Mouse (Mus musculus): Measurements from ENCODE around the gene Mrps5. TPM values are rescaled to one million over a fixed set of nuclear protein-coding genes. Genes with fewer than 3 reads are reported as not detected.

The Mrps5 gene
- total and polyA plus RNA-seq, 2 experiments from 2014 or later, result 69.7 to 129 TPM

GRCm38 (mm10) chr2:127649921-127650320 lies 62.9 kb downstream of the Mrps5 start:
- 67% methylated on average over 5 of the region's 5 CpGs for WGBS
- Histone ChIP-seq H3K4me2 (ENCODE audit: low read depth, low read length) (no peak overlapping the region), H3K4me1 (ENCODE audit: insufficient read depth, low read length) (no peaks in the 10 kb centered on the region), H3K36me3 (ENCODE audit: insufficient read depth, low read length) (no peaks in the 10 kb centered on the region), H3K4me3 (ENCODE audit: low read length) (no peak overlapping the region), H3K9me3 (ENCODE audit: low read length) (no peaks in the 10 kb centered on the region), H3K9ac (replicated peaks; ENCODE audit: low read length) (no peak overlapping the region), H3K27ac (no peak overlapping the region), H3K27me3 (ENCODE audit: insufficient read depth, low read length) (peaks cover 5% of the 10 kb centered on the region)
- no peak for ATAC-seq
- TF ChIP-seq CTCF (IDR thresholded peaks at IDR 0.05; ENCODE audit: low read depth), result no peak
- DNase-seq (ENCODE audit: low spot score), result no peak

GRCm38 (mm10) chr2:127651601-127652000 lies 64.6 kb downstream of the Mrps5 start:
- no peak for DNase-seq (ENCODE audit: low spot score)
- H3K27me3 ChIP-seq (ENCODE audit: insufficient read depth, low read length), result peaks cover 12% of the 10 kb centered on the region
- ATAC-seq, result no peak
- no peak overlapping the region for H3K9ac ChIP-seq (replicated peaks; ENCODE audit: low read length)
- 63% methylated on average over 5 of the region's 5 CpGs for WGBS
- no peak overlapping the region for H3K4me2 ChIP-seq (ENCODE audit: low read depth, low read length)
- H3K4me1 ChIP-seq (ENCODE audit: insufficient read depth, low read length), result no peaks in the 10 kb centered on the region
- H3K27ac ChIP-seq, result no peak overlapping the region
- TF ChIP-seq CTCF (IDR thresholded peaks at IDR 0.05; ENCODE audit: low read depth), result no peak
- no peaks in the 10 kb centered on the region for H3K36me3 ChIP-seq (ENCODE audit: insufficient read depth, low read length)
- no peaks in the 10 kb centered on the region for H3K9me3 ChIP-seq (ENCODE audit: low read length)
- no peak overlapping the region for H3K4me3 ChIP-seq (ENCODE audit: low read length)

GRCm38 (mm10) chr2:127652335-127652734 lies 65.3 kb downstream of the Mrps5 start:
- no peak for DNase-seq (ENCODE audit: low spot score)
- no peak for ATAC-seq
- no peak overlapping the region for H3K9ac ChIP-seq (replicated peaks; ENCODE audit: low read length)
- H3K27ac ChIP-seq, result no peak overlapping the region
- no peak overlapping the region for H3K4me3 ChIP-seq (ENCODE audit: low read length)
- TF ChIP-seq CTCF (IDR thresholded peaks at IDR 0.05; ENCODE audit: low read depth), result no peak
- no peaks in the 10 kb centered on the region for H3K9me3 ChIP-seq (ENCODE audit: low read length)
- no peak overlapping the region for H3K4me2 ChIP-seq (ENCODE audit: low read depth, low read length)
- peaks cover 16% of the 10 kb centered on the region for H3K27me3 ChIP-seq (ENCODE audit: insufficient read depth, low read length)
- no peaks in the 10 kb centered on the region for H3K36me3 ChIP-seq (ENCODE audit: insufficient read depth, low read length)
- no peaks in the 10 kb centered on the region for H3K4me1 ChIP-seq (ENCODE audit: insufficient read depth, low read length)

- H3K4me3 ChIP-seq (ENCODE audit: low read length), result no peak overlapping the region
- H3K4me1 ChIP-seq (ENCODE audit: insufficient read depth, low read length), result no peaks in the 10 kb centered on the region
- H3K4me2 ChIP-seq (ENCODE audit: low read depth, low read length), result no peak overlapping the region
- TF ChIP-seq CTCF (IDR thresholded peaks at IDR 0.05; ENCODE audit: low read depth), result no peak
- no peak overlapping the region for H3K27ac ChIP-seq
- peaks cover 21% of the 10 kb centered on the region for H3K27me3 ChIP-seq (ENCODE audit: insufficient read depth, low read length)
- DNase-seq (ENCODE audit: low spot score), result no peak
- no peak for ATAC-seq
- H3K9me3 ChIP-seq (ENCODE audit: low read length), result no peaks in the 10 kb centered on the region
- H3K36me3 ChIP-seq (ENCODE audit: insufficient read depth, low read length), result no peaks in the 10 kb centered on the region
- H3K9ac ChIP-seq (replicated peaks; ENCODE audit: low read length), result no peak overlapping the region
- WGBS, result 79% methylated on average over 2 of the region's 2 CpGs
Measured at GRCm38 (mm10) chr2:127652805-127653204, 65.8 kb downstream of the Mrps5 start.

- DNase-seq (ENCODE audit: low spot score) (no peak), ATAC-seq (no peak)
- Histone ChIP-seq H3K36me3 (ENCODE audit: insufficient read depth, low read length) (no peaks in the 10 kb centered on the region), H3K4me2 (ENCODE audit: low read depth, low read length) (no peak overlapping the region), H3K9ac (replicated peaks; ENCODE audit: low read length) (no peak overlapping the region), H3K4me1 (ENCODE audit: insufficient read depth, low read length) (no peaks in the 10 kb centered on the region), H3K27ac (no peak overlapping the region), H3K27me3 (ENCODE audit: insufficient read depth, low read length) (peaks cover 23% of the 10 kb centered on the region), H3K9me3 (ENCODE audit: low read length) (no peaks in the 10 kb centered on the region), H3K4me3 (ENCODE audit: low read length) (no peak overlapping the region)
- WGBS, result 31% methylated on average over 3 of the region's 3 CpGs
- no peak for TF ChIP-seq CTCF (IDR thresholded peaks at IDR 0.05; ENCODE audit: low read depth)
Measured at GRCm38 (mm10) chr2:127654786-127655185, 67.8 kb downstream of the Mrps5 start.

- H3K27me3 ChIP-seq (ENCODE audit: insufficient read depth, low read length), result peaks cover 23% of the 10 kb centered on the region
- no peak for DNase-seq (ENCODE audit: low spot score)
- peak overlapping the region; percentile 80 for H3K4me2 ChIP-seq (ENCODE audit: low read depth, low read length)
Measured at GRCm38 (mm10) chr2:127655419-127655818, 68.4 kb downstream of the Mrps5 start.

GRCm38 (mm10) chr2:127656086-127656720 lies 69.2 kb downstream of the Mrps5 start, which contains the start of gene Mal:
Gene Mal (minus strand): TSS chr2:127656695.
- H3K9me3 ChIP-seq (ENCODE audit: low read length), result no peaks in the 10 kb centered on the region
- peak within 1 kb of the TSS; percentile 45 for H3K4me3 ChIP-seq (ENCODE audit: low read length)
- no peaks in the 10 kb centered on the region for H3K36me3 ChIP-seq (ENCODE audit: insufficient read depth, low read length)
- no peak for TF ChIP-seq CTCF (IDR thresholded peaks at IDR 0.05; ENCODE audit: low read depth)
- peak within 1 kb of the TSS; percentile 37 for H3K9ac ChIP-seq (replicated peaks; ENCODE audit: low read length)
- ATAC-seq, result no peak
- no peaks in the 10 kb centered on the region for H3K4me1 ChIP-seq (ENCODE audit: insufficient read depth, low read length)
- peak within 1 kb of the TSS; percentile 80 for H3K4me2 ChIP-seq (ENCODE audit: low read depth, low read length)
- peaks cover 23% of the 10 kb centered on the region for H3K27me3 ChIP-seq (ENCODE audit: insufficient read depth, low read length)
- no peak within 1 kb of the TSS for H3K27ac ChIP-seq
- WGBS, result under 1% methylated on average over 43 of the region's 43 CpGs
- DNase-seq (ENCODE audit: low spot score), result peak; percentile 11

More at GRCm38 (mm10) chr2:127655419-127655818, 68.4 kb downstream of the Mrps5 start:
- H3K36me3 ChIP-seq (ENCODE audit: insufficient read depth, low read length), result no peaks in the 10 kb centered on the region
- H3K9ac ChIP-seq (replicated peaks; ENCODE audit: low read length), result no peak overlapping the region
- WGBS, result 6% methylated on average over 9 of the region's 9 CpGs
- H3K4me1 ChIP-seq (ENCODE audit: insufficient read depth, low read length), result no peaks in the 10 kb centered on the region
- no peak for TF ChIP-seq CTCF (IDR thresholded peaks at IDR 0.05; ENCODE audit: low read depth)
- H3K27ac ChIP-seq, result no peak overlapping the region
- no peaks in the 10 kb centered on the region for H3K9me3 ChIP-seq (ENCODE audit: low read length)
- no peak for ATAC-seq
- peak overlapping the region; percentile 45 for H3K4me3 ChIP-seq (ENCODE audit: low read length)

Other genes starting within 250 kb of the Mrps5 start
- gene Astl, start 248.6 kb upstream of the Mrps5 start, total RNA-seq (2014; rRNA removed), result not detected in 2 replicates
- not detected in 2 replicates for gene Astl, start 248.6 kb upstream of the Mrps5 start, polyA plus RNA-seq (2015; fragmentation: Nextera tagmentation; extraction: Ambion mirVana)
- gene Adra2b, start 224.0 kb upstream of the Mrps5 start, total RNA-seq (2014; rRNA removed), result 0.47 and 0.99 TPM in 2 replicates
- 0.89 and 1.1 TPM in 2 replicates for gene Adra2b, start 224.0 kb upstream of the Mrps5 start, polyA plus RNA-seq (2015; fragmentation: Nextera tagmentation; extraction: Ambion mirVana)
- gene Gpat2, start 162.0 kb upstream of the Mrps5 start, total RNA-seq (2014; rRNA removed), result 0.42 TPM in 1 of 2 replicates, not detected in the other
- 0.21 and 0.28 TPM in 2 replicates for gene Gpat2, start 162.0 kb upstream of the Mrps5 start, polyA plus RNA-seq (2015; fragmentation: Nextera tagmentation; extraction: Ambion mirVana)
- gene Fahd2a, start 142.7 kb upstream of the Mrps5 start, total RNA-seq (2014; rRNA removed), result 29.4 and 44.4 TPM in 2 replicates
- gene Fahd2a, start 142.7 kb upstream of the Mrps5 start, polyA plus RNA-seq (2015; fragmentation: Nextera tagmentation; extraction: Ambion mirVana), result 33.6 and 34.0 TPM in 2 replicates
- 34.7 and 39.0 TPM in 2 replicates for gene Kcnip3, start 65.1 kb upstream of the Mrps5 start, total RNA-seq (2014; rRNA removed)
- 12.4 and 13.8 TPM in 2 replicates for gene Kcnip3, start 65.1 kb upstream of the Mrps5 start, polyA plus RNA-seq (2015; fragmentation: Nextera tagmentation; extraction: Ambion mirVana)
- gene Prom2, start 45.8 kb upstream of the Mrps5 start, total RNA-seq (2014; rRNA removed), result 0.07 and 0.10 TPM in 2 replicates
- gene Prom2, start 45.8 kb upstream of the Mrps5 start, polyA plus RNA-seq (2015; fragmentation: Nextera tagmentation; extraction: Ambion mirVana), result 0.10 and 0.32 TPM in 2 replicates
- gene Zfp661, start 128 bp upstream of the Mrps5 start, total RNA-seq (2014; rRNA removed), result 4.0 and 6.0 TPM in 2 replicates
- 4.3 TPM in 2 replicates for gene Zfp661, start 128 bp upstream of the Mrps5 start, polyA plus RNA-seq (2015; fragmentation: Nextera tagmentation; extraction: Ambion mirVana)
- gene Mal, start 69.5 kb downstream of the Mrps5 start, total RNA-seq (2014; rRNA removed), result 3.2 and 4.3 TPM in 2 replicates
- 4.8 and 5.2 TPM in 2 replicates for gene Mal, start 69.5 kb downstream of the Mrps5 start, polyA plus RNA-seq (2015; fragmentation: Nextera tagmentation; extraction: Ambion mirVana)
- 1.5 and 1.8 TPM in 2 replicates for gene Mall, start 142.7 kb downstream of the Mrps5 start, total RNA-seq (2014; rRNA removed)
- gene Mall, start 142.7 kb downstream of the Mrps5 start, polyA plus RNA-seq (2015; fragmentation: Nextera tagmentation; extraction: Ambion mirVana), result 0.55 and 0.57 TPM in 2 replicates
- gene Nphp1, start 201.7 kb downstream of the Mrps5 start, total RNA-seq (2014; rRNA removed), result 11.0 and 11.4 TPM in 2 replicates
- 17.3 and 18.5 TPM in 2 replicates for gene Nphp1, start 201.7 kb downstream of the Mrps5 start, polyA plus RNA-seq (2015; fragmentation: Nextera tagmentation; extraction: Ambion mirVana)
- 12.1 and 18.9 TPM in 2 replicates for gene Mtln, start 205.3 kb downstream of the Mrps5 start, total RNA-seq (2014; rRNA removed)
- 60.4 and 71.4 TPM in 2 replicates for gene Mtln, start 205.3 kb downstream of the Mrps5 start, polyA plus RNA-seq (2015; fragmentation: Nextera tagmentation; extraction: Ambion mirVana)
- 5.5 and 9.1 TPM in 2 replicates for gene Bub1, start 244.6 kb downstream of the Mrps5 start, total RNA-seq (2014; rRNA removed)
- 6.2 and 7.5 TPM in 2 replicates for gene Bub1, start 244.6 kb downstream of the Mrps5 start, polyA plus RNA-seq (2015; fragmentation: Nextera tagmentation; extraction: Ambion mirVana)